Mouse (Mus musculus): Measurements from ENCODE around the gene Mms19.

The Mms19 gene

DNA sequence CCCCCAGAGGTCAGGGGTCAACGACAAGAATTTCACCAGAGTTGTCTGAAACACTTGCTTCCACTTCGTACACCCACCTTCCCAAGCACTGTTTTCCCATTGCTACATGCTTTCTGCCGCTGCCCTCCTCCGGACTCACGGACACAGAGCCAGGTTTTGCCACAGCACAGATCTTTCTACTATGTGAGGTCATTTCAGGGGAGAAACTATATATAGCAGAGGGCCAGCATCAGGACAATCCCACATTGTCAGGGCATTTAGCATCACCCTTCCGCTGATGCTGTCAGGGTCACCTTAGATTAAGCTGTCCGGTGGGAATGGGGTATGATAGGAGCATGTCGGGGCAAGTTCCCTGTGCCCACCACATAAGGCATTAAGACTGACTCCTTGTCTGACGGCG, 16.1 kb upstream of the Mms19 start:
- no peak for DNase-seq

GRCm38 (mm10) chr19:41995483-41995882, 14.5 kb upstream of the Mms19 start:
- no peak for DNase-seq

DNA sequence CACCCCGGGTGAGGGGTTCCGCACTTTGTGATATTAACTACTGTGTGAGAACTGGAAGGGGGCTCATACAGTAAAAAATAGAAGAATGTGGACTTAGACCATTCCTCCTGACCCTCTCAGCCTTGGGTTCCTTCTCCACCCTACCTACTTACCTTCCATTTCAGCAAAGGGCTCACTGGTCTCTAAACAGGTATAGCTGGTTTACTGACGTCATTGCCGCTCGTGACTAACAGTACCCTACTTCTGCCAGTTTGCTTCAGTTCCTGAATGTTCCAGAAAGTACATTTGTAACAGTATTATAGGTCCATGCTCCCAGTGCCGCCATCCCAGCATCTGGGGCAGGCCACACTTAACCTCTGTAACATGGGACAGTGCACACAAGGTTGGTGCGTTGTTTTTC, 13.1 kb upstream of the Mms19 start:
- DNase-seq, result no peak

- no peak for DNase-seq
These were observed 12.5 kb upstream of the Mms19 start for GRCm38 (mm10) chr19:41993484-41993883.

- DNase-seq, result no peak
These were observed 12.0 kb upstream of the Mms19 start for GRCm38 (mm10) chr19:41992971-41993370.

- no peak for DNase-seq
These were observed 11.0 kb upstream of the Mms19 start for GRCm38 (mm10) chr19:41991926-41992477.

GRCm38 (mm10) chr19:41989810-41990209, 8.9 kb upstream of the Mms19 start:
- no peak for DNase-seq

GRCm38 (mm10) chr19:41987206-41987605, 6.2 kb upstream of the Mms19 start:
- no peak for DNase-seq

DNA sequence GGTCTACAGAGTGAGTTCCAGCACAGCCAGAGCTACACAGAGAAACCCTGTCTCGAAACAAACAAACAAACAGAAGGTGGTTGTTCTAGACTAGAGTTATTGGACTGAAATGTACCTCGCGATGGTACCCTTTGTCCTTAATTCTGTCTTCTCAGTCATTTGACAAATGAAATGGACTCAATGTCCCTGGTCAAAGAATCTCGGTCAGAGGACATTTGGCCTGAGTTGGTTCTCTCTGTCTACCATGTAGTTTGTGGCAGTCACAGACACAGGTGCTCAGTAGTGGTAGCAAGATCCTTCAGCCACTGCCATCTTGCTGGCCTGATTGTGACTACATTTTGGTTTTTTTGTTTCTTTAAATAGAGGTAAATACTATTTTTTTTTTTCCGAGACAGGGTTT, 5.0 kb upstream of the Mms19 start:
- no peak for DNase-seq

- DNase-seq, result no peak
These were observed 1.8 kb upstream of the Mms19 start for GRCm38 (mm10) chr19:41982791-41983150.

DNA sequence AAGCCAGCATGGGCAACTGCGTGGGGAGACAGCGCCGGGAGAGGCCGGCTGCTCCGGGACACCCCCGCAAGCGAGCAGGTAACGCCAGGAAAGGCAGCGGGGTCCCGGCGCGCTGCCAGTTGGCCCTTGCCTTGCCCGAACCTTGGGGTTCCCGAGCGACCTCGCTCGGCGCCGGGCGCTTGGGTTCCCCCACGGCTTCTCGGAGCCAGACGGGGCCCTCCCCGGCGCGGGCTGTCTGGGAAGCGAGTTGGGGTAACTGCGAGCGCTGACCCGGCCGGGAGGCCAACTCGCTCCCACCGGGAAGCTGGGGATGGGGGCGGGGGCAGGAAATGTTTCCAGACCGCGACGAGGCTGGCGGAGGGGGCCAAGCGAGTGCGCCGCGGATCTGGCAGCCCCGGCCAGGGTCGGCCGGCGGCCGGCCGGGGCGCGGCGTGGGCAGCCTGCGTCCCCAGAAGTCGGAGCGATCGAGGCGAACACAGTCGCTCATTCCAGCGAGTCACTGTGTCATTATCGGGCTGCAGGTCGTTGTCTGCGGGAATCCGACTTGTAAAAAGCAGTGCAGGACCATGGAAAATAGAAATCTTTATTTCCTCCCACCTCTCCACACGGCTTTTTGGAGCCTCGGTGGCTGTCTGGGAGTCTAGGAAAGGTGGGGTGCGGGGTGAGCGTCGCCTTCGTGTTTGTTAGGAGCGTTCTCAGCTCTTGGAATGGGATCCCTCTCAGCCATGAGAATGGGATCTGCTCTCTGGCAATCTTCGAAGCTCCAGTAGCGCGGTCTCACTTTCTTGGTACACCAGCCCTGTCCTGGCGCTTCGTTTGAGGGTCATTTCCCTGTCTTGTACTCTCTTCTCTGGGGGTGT, 1.2 kb upstream of the Mms19 start:
- peak; percentile 70 to 79 for DNase-seq

DNA sequence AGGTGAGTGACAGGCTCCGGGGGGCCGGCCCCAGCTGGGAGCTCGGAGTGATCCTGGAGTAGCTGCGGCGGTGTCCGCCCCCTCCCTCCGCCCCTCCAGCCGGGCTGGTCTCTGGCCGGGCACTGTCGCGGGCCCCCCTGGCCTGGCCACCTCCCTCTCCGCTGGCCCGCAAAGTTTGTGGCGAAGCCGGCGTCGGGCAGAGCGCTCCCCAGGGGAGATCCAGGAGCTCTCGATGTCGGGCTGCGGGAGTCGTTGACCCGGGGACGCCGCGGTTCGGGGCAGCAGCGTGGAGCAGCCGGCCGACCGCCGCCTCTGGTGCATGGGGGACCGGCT, 604 bp upstream of the Mms19 start, which contains the start of gene Ubtd1:
Gene Ubtd1, plus strand, starts transcription at position 169 of the 333 bp plus-strand sequence.
- DNase-seq, result no peak

DNA sequence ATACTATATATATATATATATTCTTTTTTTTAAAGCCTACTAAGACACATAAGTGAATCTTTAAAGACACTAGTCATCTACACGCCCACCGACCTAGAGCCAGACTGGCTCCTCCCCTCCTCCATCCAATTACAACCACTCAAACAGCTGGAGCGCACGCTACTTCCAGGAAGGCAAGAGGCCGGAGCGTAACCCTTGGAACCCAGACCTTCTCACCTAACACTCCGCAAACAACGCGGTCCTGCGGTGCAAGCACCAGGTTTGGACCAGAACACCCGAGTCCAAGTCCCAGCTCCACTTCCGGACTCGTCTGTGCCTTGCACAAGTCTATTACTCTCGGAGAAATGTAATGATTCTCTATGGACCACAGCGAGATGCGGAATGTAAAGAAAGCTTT, 537 bp downstream of the Mms19 start:
- DNase-seq, result no peak

- DNase-seq, result no peak
These were observed 6.8 kb downstream of the Mms19 start for GRCm38 (mm10) chr19:41973891-41974794.

- no peak for DNase-seq
These were observed 11.3 kb downstream of the Mms19 start for GRCm38 (mm10) chr19:41969618-41970017.

DNA sequence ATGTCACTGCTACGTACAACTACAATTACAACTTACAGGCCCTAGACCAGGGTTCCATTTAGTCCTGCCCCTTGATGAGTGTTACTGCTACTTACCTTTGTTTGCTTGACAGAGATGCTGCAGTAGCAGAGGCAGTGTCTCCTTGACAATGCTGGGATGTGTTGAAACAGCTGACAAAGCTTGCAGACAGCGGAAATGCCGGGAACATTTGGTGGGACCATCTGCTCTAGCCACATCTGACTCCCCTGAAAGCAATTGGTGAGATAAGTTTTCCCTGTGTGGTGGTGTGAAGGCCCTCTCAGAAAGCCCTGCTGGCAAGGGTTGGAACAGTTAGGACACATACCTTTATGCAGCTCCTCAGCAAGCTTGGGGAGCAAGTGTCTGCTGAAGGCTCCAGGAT, 27.4 kb downstream of the Mms19 start:
- no peak for DNase-seq

- no peak for DNase-seq
These were observed 28.7 kb downstream of the Mms19 start for GRCm38 (mm10) chr19:41952287-41952686.

DNA sequence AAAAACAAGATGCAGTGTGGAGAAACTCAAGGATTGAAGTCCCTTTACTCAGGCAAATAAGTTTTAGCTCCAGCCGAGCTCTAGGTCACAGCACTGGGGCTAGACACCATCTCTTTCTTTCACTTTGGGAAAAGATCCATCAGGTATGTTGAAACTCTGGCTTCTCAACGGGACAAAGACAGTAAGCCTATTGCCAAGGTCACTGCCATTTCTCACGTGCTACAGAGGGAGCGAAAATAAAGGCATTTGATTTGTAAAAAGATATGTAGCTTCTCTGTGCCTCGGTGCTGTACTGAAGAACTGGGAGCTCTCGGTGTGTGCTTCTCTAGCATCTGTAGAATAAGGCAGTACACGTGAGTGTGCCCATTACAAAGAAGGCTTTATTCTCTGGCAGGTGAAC, 37.1 kb downstream of the Mms19 start:
- DNase-seq, result no peak

DNA sequence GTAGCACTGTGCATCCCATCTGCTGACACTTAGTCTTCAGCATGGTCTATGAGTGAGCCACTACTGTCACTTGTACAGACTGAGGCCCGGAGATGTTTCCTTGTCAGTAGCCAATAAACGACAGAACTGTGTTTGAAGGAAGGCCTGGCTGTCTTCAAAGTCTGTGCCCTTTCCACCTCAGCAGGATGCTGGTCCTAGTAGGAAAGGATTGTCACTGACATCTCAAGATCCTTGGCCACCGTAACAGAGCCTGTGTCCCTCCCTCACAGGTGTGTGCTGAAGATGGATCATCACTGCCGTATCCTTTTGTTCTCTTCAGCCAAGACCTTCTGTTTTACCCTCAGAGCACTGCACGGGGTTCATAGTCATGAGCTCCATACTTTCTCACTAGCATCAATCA, 42.4 kb downstream of the Mms19 start:
- no peak for DNase-seq

DNA sequence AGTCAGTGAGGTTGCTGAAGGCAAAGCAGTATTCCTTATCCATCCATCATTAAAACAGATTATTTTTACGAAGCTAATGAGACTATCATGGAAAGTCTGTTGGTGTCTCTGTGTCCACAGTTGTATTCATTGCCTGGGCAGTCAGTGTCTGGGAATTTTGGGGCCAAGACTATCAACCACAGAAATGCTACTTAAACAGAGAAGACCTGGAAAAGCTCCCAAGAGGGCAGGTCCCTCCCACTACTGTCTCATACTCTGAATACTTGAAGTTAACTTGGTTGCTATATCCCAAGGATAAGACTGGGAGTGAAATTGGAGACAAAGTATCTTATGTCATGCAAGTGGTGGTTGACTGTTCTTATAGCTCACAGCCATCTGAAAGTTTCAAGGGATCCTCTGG, 45.0 kb downstream of the Mms19 start:
- no peak for DNase-seq

- no peak for DNase-seq
These were observed 46.8 kb downstream of the Mms19 start for GRCm38 (mm10) chr19:41934124-41934523.

DNA sequence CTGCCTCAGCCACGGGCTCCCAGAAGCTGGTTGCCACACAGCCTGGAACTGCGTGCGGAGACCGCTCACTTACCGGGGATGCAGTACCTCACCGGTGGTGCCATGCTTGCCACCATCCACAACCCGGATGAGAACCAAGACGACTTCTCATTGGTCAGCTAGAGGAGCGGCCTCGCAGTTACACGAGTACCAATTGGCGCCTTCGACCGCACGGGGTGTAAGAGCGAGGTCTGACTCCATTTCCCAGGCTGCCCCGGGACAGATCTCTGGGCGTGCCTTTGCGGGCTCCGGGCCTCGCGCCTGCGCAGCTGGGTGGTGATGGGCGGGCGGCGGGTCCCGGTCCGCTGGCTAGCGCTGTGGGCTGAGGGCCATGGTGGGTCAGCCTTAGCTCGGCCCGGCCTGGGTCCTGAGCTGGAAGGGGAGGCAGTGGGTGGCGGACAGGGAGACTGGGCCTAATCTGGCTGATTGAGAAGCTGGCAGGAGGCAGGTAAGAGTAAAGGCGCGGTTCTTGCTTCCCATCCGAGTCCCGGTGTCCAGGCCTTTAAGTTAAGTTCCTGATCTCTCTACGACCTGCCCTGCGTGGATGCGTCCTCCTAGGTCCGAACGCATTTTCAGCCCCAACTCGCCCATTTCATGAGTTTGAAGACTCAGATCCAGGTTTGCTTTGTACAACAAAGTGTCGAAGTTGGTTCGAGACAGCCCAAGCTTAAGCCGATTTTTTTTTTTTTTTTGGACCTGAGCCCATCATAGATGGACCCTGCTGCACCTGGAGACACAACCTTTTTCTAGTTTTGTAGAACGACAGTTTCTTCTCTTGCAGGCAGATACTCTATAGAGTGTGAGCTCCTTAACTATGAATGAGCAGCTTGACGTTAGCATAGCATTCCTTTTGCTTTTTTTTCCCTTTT, 47.5 kb downstream of the Mms19 start, which contains the start of the genes Exosc1 and Zdhhc16:
Gene Exosc1, minus strand, starts transcription at position 245 of the 908 bp plus-strand sequence.
Gene Zdhhc16, plus strand, starts transcription at position 302 of the 908 bp plus-strand sequence.
- DNase-seq, result peak; percentile 98 to 99
